Mouse (Mus musculus) embryonic facial prominence, embryonic 13.5 days (tissue): ENCODE results near the gene Plekha8. TPM values are rescaled to one million over a fixed set of nuclear protein-coding genes. Genes with fewer than 3 reads are reported as not detected.

Source experiments
- ATAC-seq: fragments of 200-750 bp; cut with Nextera tagmentation; 2 replicates; pipeline ENCODE4 v1.8.0; 2017; ENCODE audit warnings: low read depth; ENCODE audit not compliant: insufficient number of reproducible peaks, insufficient read depth, low FRiP score, low TSS enrichment
- H3K27ac ChIP-seq: fragments of 300-500 bp; sonication (generic); 2 replicates; pipeline ENCODE4 v1.5.1; 2015; ENCODE audit warnings: moderate library complexity, mild to moderate bottlenecking, inconsistent platforms
- H3K27me3 ChIP-seq: fragments of 300-500 bp; sonication (generic); 2 replicates; pipeline ENCODE4 v1.6.1; 2015; ENCODE audit warnings: mild to moderate bottlenecking, inconsistent platforms
- H3K36me3 ChIP-seq: fragments of 300-500 bp; sonication (generic); 2 replicates; pipeline ENCODE4 v1.6.1; 2015; ENCODE audit warnings: mild to moderate bottlenecking, inconsistent platforms
- H3K4me1 ChIP-seq: fragments of 300-500 bp; sonication (generic); 2 replicates; pipeline ENCODE4 v1.6.1; 2015; ENCODE audit warnings: inconsistent platforms
- H3K4me2 ChIP-seq: fragments of 300-500 bp; sonication (generic); 2 replicates; pipeline ENCODE4 v1.6.1; 2015; ENCODE audit warnings: moderate library complexity, mild to moderate bottlenecking, inconsistent platforms
- H3K4me3 ChIP-seq: fragments of 300-500 bp; sonication (generic); 2 replicates; pipeline ENCODE4 v1.5.1; 2015; ENCODE audit warnings: mild to moderate bottlenecking, inconsistent platforms
- H3K9ac ChIP-seq: fragments of 300-500 bp; sonication (generic); 2 replicates; pipeline ENCODE4 v1.6.1; 2015; ENCODE audit warnings: mild to moderate bottlenecking, inconsistent platforms
- H3K9me3 ChIP-seq: fragments of 300-500 bp; sonication (generic); 2 replicates; pipeline ENCODE4 v1.6.1; 2016; ENCODE audit warnings: inconsistent platforms
- WGBS: fragments of 180-500 bp; shearing (Covaris S2); methylation state at CpG from one replicate; pipeline ENCODE4 v1.1.7; 2015; ENCODE audit warnings: mixed read lengths; 5-methylcytosine and 5-hydroxymethylcytosine counted together
- polyA plus RNA-seq: library from polyadenylated mRNA; unstranded; fragments of >200 nt; fragmentation: Nextera tagmentation; extraction: Ambion mirVana; gene quantifications from 2 replicates; pipeline ENCODE4 v1.2.1, GENCODE M21; 2015

Plekha8 gene
- polyA plus RNA-seq, 1 experiment from 2014 or later: 12.0 TPM

- Histone ChIP-seq H3K9me3 (no peaks in the 10 kb centered on the region), H3K27me3 (no peaks in the 10 kb centered on the region), H3K4me2 (no peak overlapping the region), H3K27ac (no peak overlapping the region), H3K4me3 (no peak overlapping the region), H3K36me3 (no peaks in the 10 kb centered on the region), H3K4me1 (no peaks in the 10 kb centered on the region), H3K9ac (no peak overlapping the region)
- WGBS: 90% methylated on average over 6 of the region's 6 CpGs
- ATAC-seq: no peak
Observed at GRCm38 (mm10) chr6:54669868-54670267, 75.0 kb downstream of the Plekha8 start.

GRCm38 (mm10) chr6:54672901-54673300, 78.0 kb downstream of the Plekha8 start:
- H3K4me2 ChIP-seq: no peak overlapping the region
- no peaks in the 10 kb centered on the region for H3K27me3 ChIP-seq
- H3K9ac ChIP-seq: no peak overlapping the region
- no peaks in the 10 kb centered on the region for H3K9me3 ChIP-seq
- WGBS: 55% methylated on average over 5 of the region's 5 CpGs
- H3K36me3 ChIP-seq: no peaks in the 10 kb centered on the region
- no peak for ATAC-seq
- no peaks in the 10 kb centered on the region for H3K4me1 ChIP-seq
- H3K4me3 ChIP-seq: no peak overlapping the region
- H3K27ac ChIP-seq: no peak overlapping the region

GRCm38 (mm10) chr6:54679686-54680085, 84.8 kb downstream of the Plekha8 start:
- no peak overlapping the region for H3K27ac ChIP-seq
- no peaks in the 10 kb centered on the region for H3K36me3 ChIP-seq
- 74% methylated on average over 5 of the region's 5 CpGs for WGBS
- no peak overlapping the region for H3K9ac ChIP-seq
- H3K4me2 ChIP-seq: no peak overlapping the region
- H3K9me3 ChIP-seq: no peaks in the 10 kb centered on the region
- peaks cover 9% of the 10 kb centered on the region for H3K4me1 ChIP-seq
- no peak overlapping the region for H3K4me3 ChIP-seq
- H3K27me3 ChIP-seq: peaks cover 34% of the 10 kb centered on the region
- ATAC-seq: no peak

- Histone ChIP-seq H3K9me3 (no peaks in the 10 kb centered on the region), H3K4me2 (peak within 1 kb of the TSS; percentile 99), H3K4me3 (peak within 1 kb of the TSS; percentile 80), H3K36me3 (no peaks in the 10 kb centered on the region), H3K27me3 (peaks cover 34% of the 10 kb centered on the region), H3K4me1 (peaks cover 9% of the 10 kb centered on the region), H3K27ac (peak within 1 kb of the TSS; percentile 60; the same call in 1 of the 2 replicates), H3K9ac (peak within 1 kb of the TSS; percentile 79)
- 5% methylated on average over 44 of the region's 48 CpGs for WGBS
- ATAC-seq: peak; percentile 98
Observed at GRCm38 (mm10) chr6:54680891-54681745, 86.2 kb downstream of the Plekha8 start, which contains the start of gene Mturn. TSS of gene Mturn (plus strand) at chr6:54681624.

- Histone ChIP-seq H3K4me3 (peak overlapping the region; percentile 80), H3K27me3 (peaks cover 34% of the 10 kb centered on the region), H3K27ac (peak overlapping the region; percentile 60; the same call in 1 of the 2 replicates), H3K4me2 (peak overlapping the region; percentile 99), H3K4me1 (peaks cover 9% of the 10 kb centered on the region), H3K9ac (peak overlapping the region; percentile 79), H3K9me3 (no peaks in the 10 kb centered on the region), H3K36me3 (no peaks in the 10 kb centered on the region)
- WGBS: under 1% methylated on average over 61 of the region's 61 CpGs
- ATAC-seq: 0 out of 2 replicates have a peak, but pooled peaks have one; percentile 26
Observed at GRCm38 (mm10) chr6:54681746-54682428, 87.0 kb downstream of the Plekha8 start.

- peaks cover 38% of the 10 kb centered on the region for H3K27me3 ChIP-seq
- H3K36me3 ChIP-seq: no peaks in the 10 kb centered on the region
- H3K4me2 ChIP-seq: no peak overlapping the region
- H3K9me3 ChIP-seq: no peaks in the 10 kb centered on the region
- peaks cover 9% of the 10 kb centered on the region for H3K4me1 ChIP-seq
- WGBS: 82% methylated on average over 4 of the region's 4 CpGs
- H3K4me3 ChIP-seq: no peak overlapping the region
- H3K27ac ChIP-seq: no peak overlapping the region
- no peak for ATAC-seq
- H3K9ac ChIP-seq: no peak overlapping the region
Observed at GRCm38 (mm10) chr6:54684085-54684484, 89.2 kb downstream of the Plekha8 start.

GRCm38 (mm10) chr6:54685103-54685502, 90.2 kb downstream of the Plekha8 start:
- H3K4me1 ChIP-seq: peaks cover 9% of the 10 kb centered on the region
- no peaks in the 10 kb centered on the region for H3K36me3 ChIP-seq
- no peak overlapping the region for H3K9ac ChIP-seq
- no peak overlapping the region for H3K4me3 ChIP-seq
- H3K27ac ChIP-seq: no peak overlapping the region
- 70% methylated on average over 5 of the region's 5 CpGs for WGBS
- ATAC-seq: no peak
- H3K4me2 ChIP-seq: no peak overlapping the region
- H3K27me3 ChIP-seq: peaks cover 33% of the 10 kb centered on the region
- no peaks in the 10 kb centered on the region for H3K9me3 ChIP-seq

- no peak for ATAC-seq
- Histone ChIP-seq H3K9ac (no peak overlapping the region), H3K4me3 (no peak overlapping the region), H3K27me3 (peaks cover 29% of the 10 kb centered on the region), H3K36me3 (no peaks in the 10 kb centered on the region), H3K9me3 (no peaks in the 10 kb centered on the region), H3K4me2 (no peak overlapping the region), H3K4me1 (peaks cover 7% of the 10 kb centered on the region), H3K27ac (no peak overlapping the region)
- 72% methylated on average over 14 of the region's 14 CpGs for WGBS
Observed at GRCm38 (mm10) chr6:54685716-54686395, 90.9 kb downstream of the Plekha8 start.

- WGBS: 90% methylated on average over 21 of the region's 21 CpGs
- Histone ChIP-seq H3K9ac (no peak overlapping the region), H3K4me2 (no peak overlapping the region), H3K4me3 (no peak overlapping the region), H3K9me3 (no peaks in the 10 kb centered on the region), H3K36me3 (no peaks in the 10 kb centered on the region), H3K4me1 (peaks cover 5% of the 10 kb centered on the region), H3K27me3 (peaks cover 27% of the 10 kb centered on the region), H3K27ac (no peak overlapping the region)
- ATAC-seq: no peak
Observed at GRCm38 (mm10) chr6:54686946-54687737, 92.2 kb downstream of the Plekha8 start.

- Histone ChIP-seq H3K27ac (no peak overlapping the region), H3K27me3 (peaks cover 13% of the 10 kb centered on the region), H3K4me1 (no peaks in the 10 kb centered on the region), H3K36me3 (no peaks in the 10 kb centered on the region), H3K4me2 (no peak overlapping the region), H3K9me3 (no peaks in the 10 kb centered on the region), H3K9ac (no peak overlapping the region), H3K4me3 (no peak overlapping the region)
- WGBS: 82% methylated on average over 18 of the region's 18 CpGs
- ATAC-seq: no peak
Observed at GRCm38 (mm10) chr6:54688467-54689323, 93.8 kb downstream of the Plekha8 start.
